8 mouse cellular contexts compared by ENCODE assay signal in the genomic region with DNA sequence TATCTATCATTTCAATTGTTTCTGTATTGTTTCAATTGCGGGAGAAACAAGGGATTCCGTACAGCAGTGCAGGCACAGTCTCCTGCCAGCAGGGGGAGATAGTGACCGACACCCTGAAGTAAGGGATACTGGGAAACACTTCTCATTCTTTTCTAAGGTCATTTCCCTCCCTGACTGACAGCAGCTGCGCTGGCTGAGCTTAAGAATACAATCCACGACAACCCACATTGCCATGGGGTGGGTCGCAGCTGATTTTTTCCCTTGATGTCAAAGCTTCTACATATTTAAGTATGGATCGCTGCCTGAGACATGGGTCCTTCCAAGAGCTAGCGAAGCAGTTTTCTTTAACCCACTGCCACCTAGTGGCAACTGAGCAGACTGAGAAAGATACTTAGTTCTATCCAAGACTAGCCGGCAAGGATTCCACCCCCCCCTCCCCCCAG. TPM values are rescaled to one million over a fixed set of nuclear protein-coding genes. Genes with fewer than 3 reads are reported as not detected.
A peak's percentile ranks its signal among the peaks of the same experiment; 100 is the strongest.
DNase-seq lines count a peak whose midpoint lies in the region; ATAC-seq and TF ChIP-seq lines count a peak whose summit lies in the region.

No protein-coding gene starts in this region.

- intact Hi-C loops in heart, adult 2 months (cut with DNase I): no loop called here

- no peak for TF ChIP-seq POLR2A in heart, adult 2 months (IDR thresholded peaks at IDR 0.05; ENCODE audit: insufficient read depth, low read depth, low read length)
- no peak for TF ChIP-seq POLR2A in kidney, adult 2 months (IDR thresholded peaks at IDR 0.05; ENCODE audit: low read depth, low read length)

- DNase-seq in A20 (ENCODE audit: low read depth, low spot score): peak; percentile 89
- peak; percentile 21 to 55 for DNase-seq in adrenal gland, postnatal 4 days (ENCODE audit: low spot score in 2 of 2)
- peak; percentile 80 to 81 for DNase-seq in heart, adult 2 months
- peak; percentile 85 for DNase-seq in kidney, adult 2 months
- DNase-seq in midbrain, embryonic 14.5 days: peak; percentile 93
- peak; percentile 71 for DNase-seq in spleen, adult 12 weeks (ENCODE audit: low spot score)

- ATAC-seq in embryonic facial prominence, embryonic 13.5 days (ENCODE audit: insufficient number of reproducible peaks, insufficient read depth, low FRiP score, low TSS enrichment, low read depth): peak; percentile 70; the same call in 1 of the 2 replicates
- ATAC-seq in limb, embryonic 12.5 days (ENCODE audit: insufficient number of reproducible peaks, insufficient read depth, low FRiP score, low TSS enrichment, low read depth): peak; percentile 50; the same call in 1 of the 2 replicates
- ATAC-seq in midbrain, embryonic 14.5 days (ENCODE audit: low FRiP score, low TSS enrichment): peak; percentile 80

- H3K79me2 ChIP-seq in heart, adult 2 months (replicated peaks; ENCODE audit: control insufficient read depth, insufficient read depth, low read length): no peaks in the 10 kb centered on the region

- no peaks in the 10 kb centered on the region for H3K4me1 ChIP-seq in embryonic facial prominence, embryonic 13.5 days
- 0 out of 2 replicates have a peak, but pooled peaks cover 1% of the 10 kb centered on the region for H3K4me1 ChIP-seq in heart, adult 2 months (ENCODE audit: control insufficient read depth, insufficient read depth, low read length)
- H3K4me1 ChIP-seq in kidney, adult 2 months (ENCODE audit: control insufficient read depth, insufficient read depth, low read length): no peaks in the 10 kb centered on the region
- H3K4me1 ChIP-seq in limb, embryonic 12.5 days (replicated peaks): peaks cover 7% of the 10 kb centered on the region
- peaks cover 4% of the 10 kb centered on the region; the same call in 1 of the 2 replicates for H3K4me1 ChIP-seq in midbrain, embryonic 14.5 days (ENCODE audit: control insufficient read depth, insufficient read depth, low read length)

- peak overlapping the region; percentile 68 for H3K9ac ChIP-seq in embryonic facial prominence, embryonic 13.5 days
- H3K9ac ChIP-seq in heart, adult 2 months (ENCODE audit: low read depth, low read length): peak overlapping the region; percentile 70
- peak overlapping the region; percentile 50; the same call in 1 of the 2 replicates for H3K9ac ChIP-seq in limb, embryonic 12.5 days (replicated peaks)
- no peak overlapping the region for H3K9ac ChIP-seq in midbrain, embryonic 14.5 days (replicated peaks; ENCODE audit: low read length)

- no peaks in the 10 kb centered on the region for H3K9me3 ChIP-seq in embryonic facial prominence, embryonic 13.5 days
- H3K9me3 ChIP-seq in limb, embryonic 12.5 days: no peaks in the 10 kb centered on the region
- no peaks in the 10 kb centered on the region for H3K9me3 ChIP-seq in midbrain, embryonic 14.5 days (ENCODE audit: control insufficient read depth, low read length)

- peak; percentile 65; the same call in 1 of the 2 replicates for TF ChIP-seq EP300 in heart, adult 2 months (IDR thresholded peaks at IDR 0.05; ENCODE audit: insufficient read depth, low read depth, low read length)

- peak overlapping the region; percentile 62 for H3K4me2 ChIP-seq in embryonic facial prominence, embryonic 13.5 days
- peak overlapping the region; percentile 56 for H3K4me2 ChIP-seq in limb, embryonic 12.5 days
- peak overlapping the region; percentile 39 for H3K4me2 ChIP-seq in midbrain, embryonic 14.5 days (ENCODE audit: low read length)

- no peak overlapping the region for H3K27ac ChIP-seq in embryonic facial prominence, embryonic 13.5 days
- H3K27ac ChIP-seq in heart, adult 2 months: peak overlapping the region; percentile 62; the same call in 1 of the 2 replicates
- H3K27ac ChIP-seq in kidney, adult 2 months (ENCODE audit: insufficient read depth, low read depth, low read length): no peak overlapping the region
- H3K27ac ChIP-seq in limb, embryonic 12.5 days: 0 out of 2 replicates have a peak overlapping the region, but pooled peaks have one; percentile 46
- H3K27ac ChIP-seq in midbrain, embryonic 14.5 days (replicated peaks; ENCODE audit: low read depth, low read length): peak overlapping the region; percentile 58

- H3K36me3 ChIP-seq in embryonic facial prominence, embryonic 13.5 days: peaks cover 18% of the 10 kb centered on the region
- no peaks in the 10 kb centered on the region for H3K36me3 ChIP-seq in heart, adult 2 months (ENCODE audit: control insufficient read depth, insufficient read depth, low read length)
- H3K36me3 ChIP-seq in kidney, adult 2 months (ENCODE audit: control insufficient read depth, insufficient read depth, low read length): no peaks in the 10 kb centered on the region
- peaks cover 19% of the 10 kb centered on the region for H3K36me3 ChIP-seq in limb, embryonic 12.5 days
- peaks cover 18% of the 10 kb centered on the region for H3K36me3 ChIP-seq in midbrain, embryonic 14.5 days (ENCODE audit: control insufficient read depth, insufficient read depth, low read length)

- peak overlapping the region; percentile 42 for H3K4me3 ChIP-seq in embryonic facial prominence, embryonic 13.5 days
- H3K4me3 ChIP-seq in heart, adult 2 months: peak overlapping the region; percentile 63
- H3K4me3 ChIP-seq in kidney, adult 2 months (ENCODE audit: insufficient read depth, low read depth, low read length): peak overlapping the region; percentile 50
- peak overlapping the region; percentile 39 for H3K4me3 ChIP-seq in limb, embryonic 12.5 days (replicated peaks)
- peak overlapping the region; percentile 18 for H3K4me3 ChIP-seq in midbrain, embryonic 14.5 days (replicated peaks; ENCODE audit: low read depth, low read length)

- no peaks in the 10 kb centered on the region for H3K27me3 ChIP-seq in embryonic facial prominence, embryonic 13.5 days
- no peaks in the 10 kb centered on the region for H3K27me3 ChIP-seq in heart, adult 2 months (ENCODE audit: control insufficient read depth, insufficient read depth, low read length)
- no peaks in the 10 kb centered on the region for H3K27me3 ChIP-seq in kidney, adult 2 months (replicated peaks; ENCODE audit: control insufficient read depth, insufficient read depth, low read length)
- no peaks in the 10 kb centered on the region for H3K27me3 ChIP-seq in limb, embryonic 12.5 days
- no peaks in the 10 kb centered on the region for H3K27me3 ChIP-seq in midbrain, embryonic 14.5 days (ENCODE audit: control insufficient read depth, insufficient read depth, low read length)

- WGBS in embryonic facial prominence, embryonic 13.5 days: under 1% methylated on average over 9 of the region's 9 CpGs
- WGBS in heart, adult 2 months: under 1% methylated on average over 9 of the region's 9 CpGs
- WGBS in kidney, adult 2 months: 1% methylated on average over 9 of the region's 9 CpGs
- under 1% methylated on average over 9 of the region's 9 CpGs for WGBS in limb, embryonic 12.5 days
- under 1% methylated on average over 9 of the region's 9 CpGs for WGBS in midbrain, embryonic 14.5 days

- peak; percentile 83 for TF ChIP-seq CTCF in heart, adult 2 months (IDR thresholded peaks at IDR 0.05)
- peak; percentile 77 for TF ChIP-seq CTCF in kidney, adult 2 months (conservative IDR thresholded peaks at IDR 0.05; ENCODE audit: insufficient read depth, insufficient read length, low read depth, low read length)

RNA-seq across cellular contexts. Expression of a gene that starts 18.1 kb away (rescaled TPM):
- 10 to 100 TPM; 10.0 to 12.4 TPM for total RNA-seq in adrenal gland, postnatal 4 days (2021)
- 5.4 and 7.0 TPM in 2 replicates for polyA plus RNA-seq in embryonic facial prominence, embryonic 13.5 days (2015; fragmentation: Nextera tagmentation; extraction: Ambion mirVana)
- 1 to 10 TPM; 3.4 to 4.0 TPM for total RNA-seq in heart, adult 2 months (2021)
- polyA plus RNA-seq in heart, adult 2 months (2012; rRNA removed): 2.0 and 3.8 TPM in 2 replicates
- polyA plus RNA-seq in kidney, adult 2 months (2012; rRNA removed): 2.1 TPM in 2 replicates
- 9.7 and 10.0 TPM in 2 replicates for polyA plus RNA-seq in limb, embryonic 12.5 days (2016; fragmentation: Nextera tagmentation; extraction: Ambion mirVana)
- polyA plus RNA-seq in midbrain, embryonic 14.5 days (2014; fragmentation: Nextera tagmentation; extraction: Ambion mirVana): 27.2 and 28.5 TPM in 2 replicates

RNA-seq across cellular contexts. Expression of a gene that starts 28.6 kb away (rescaled TPM):
- total RNA-seq in adrenal gland, postnatal 4 days (2021): 10 to 100 TPM; 21.2 to 21.3 TPM
- 12.7 and 13.2 TPM in 2 replicates for polyA plus RNA-seq in embryonic facial prominence, embryonic 13.5 days (2015; fragmentation: Nextera tagmentation; extraction: Ambion mirVana)
- total RNA-seq in heart, adult 2 months (2021): 1 to 10 TPM; 5.9 to 6.0 TPM
- polyA plus RNA-seq in heart, adult 2 months (2012; rRNA removed): 5.7 and 7.2 TPM in 2 replicates
- polyA plus RNA-seq in kidney, adult 2 months (2012; rRNA removed): 4.8 and 7.9 TPM in 2 replicates
- 14.5 and 14.8 TPM in 2 replicates for polyA plus RNA-seq in limb, embryonic 12.5 days (2016; fragmentation: Nextera tagmentation; extraction: Ambion mirVana)
- polyA plus RNA-seq in midbrain, embryonic 14.5 days (2014; fragmentation: Nextera tagmentation; extraction: Ambion mirVana): 9.9 and 10.4 TPM in 2 replicates

RNA-seq across cellular contexts. Expression of a gene that starts 53.4 kb away (rescaled TPM):
- under 1 TPM; 0.34 to 0.67 TPM for total RNA-seq in adrenal gland, postnatal 4 days (2021)
- polyA plus RNA-seq in embryonic facial prominence, embryonic 13.5 days (2015; fragmentation: Nextera tagmentation; extraction: Ambion mirVana): 0.11 TPM in 1 of 2 replicates, not detected in the other
- total RNA-seq in heart, adult 2 months (2021): under 1 TPM; 0.16 to 0.18 TPM
- 0.09 and 0.14 TPM in 2 replicates for polyA plus RNA-seq in heart, adult 2 months (2012; rRNA removed)
- polyA plus RNA-seq in kidney, adult 2 months (2012; rRNA removed): 0.05 and 0.11 TPM in 2 replicates
- polyA plus RNA-seq in limb, embryonic 12.5 days (2016; fragmentation: Nextera tagmentation; extraction: Ambion mirVana): 0.31 and 0.41 TPM in 2 replicates
- polyA plus RNA-seq in midbrain, embryonic 14.5 days (2014; fragmentation: Nextera tagmentation; extraction: Ambion mirVana): 0.09 and 0.13 TPM in 2 replicates

Comparison
In these comparisons a context has a peak if more than half of its experiments do, and no peak if none do; other contexts are left out.
1. DNase-seq: peak in every context shown above with its lines; median percentile 93 in midbrain, embryonic 14.5 days; 89 in A20; 85 in kidney, adult 2 months; 80 in heart, adult 2 months; 71 in spleen, adult 12 weeks; 38 in adrenal gland, postnatal 4 days.
2. H3K27ac ChIP-seq: peak in heart, adult 2 months (single experiment), limb, embryonic 12.5 days (single experiment) and midbrain, embryonic 14.5 days (single experiment); none in embryonic facial prominence, embryonic 13.5 days (single experiment) and kidney, adult 2 months (single experiment).
3. Peak in every context shown above with its lines, with median percentiles within 50 percentile points of each other: ATAC-seq, H3K4me2 ChIP-seq and H3K4me3 ChIP-seq.